Mouse (Mus musculus) C2C12 (cell line): ENCODE data around the gene Fkbp14.

Source experiments
- CTCF ChIP-seq: IDR thresholded peaks from one replicate; pipeline ENCODE4 v1.5.1; 2011; ENCODE audit not compliant: control insufficient read depth, insufficient read depth, insufficient read length
- USF1 ChIP-seq: IDR thresholded peaks from one replicate; pipeline ENCODE4 v1.6.1; 2011; ENCODE audit warnings: low read depth, mild to moderate bottlenecking, control low read depth, moderate library complexity

GRCm38 (mm10) chr6:54587683-54588082 is 9.4 kb downstream of the Fkbp14 start:
- TF ChIP-seq CTCF = no peak
- TF ChIP-seq USF1 = no peak
